Mouse (Mus musculus) testis, adult 2 months (tissue): ENCODE measurements at regions not wholly inside any gene's neighbourhood (a gene's known extent, or its start where the extent isn't known, plus 50 kb on each side); places are given as distances from the start of the nearest gene placed in this dataset.

ENCODE experiments used
- CTCF ChIP-seq: fragments of 200-500 bp; IDR thresholded peaks from 2 replicates; pipeline ENCODE4 v1.5.1; 2012; ENCODE audit warnings: low read depth, mild to moderate bottlenecking, inconsistent platforms, low read length, moderate library complexity; ENCODE audit not compliant: control insufficient read depth, insufficient read depth, insufficient replicate concordance
- POLR2A ChIP-seq: fragments of 200-500 bp; IDR thresholded peaks from 2 replicates; pipeline ENCODE4 v1.6.1; 2012; ENCODE audit warnings: low read depth, mild to moderate bottlenecking, inconsistent platforms, low read length, moderate library complexity; ENCODE audit not compliant: control insufficient read depth

GRCm38 (mm10) chr13:43900758-43901157 lies 116.2 kb downstream of the Cd83 start:
- TF ChIP-seq CTCF (no peak), POLR2A (no peak)
